In the genomic region with DNA sequence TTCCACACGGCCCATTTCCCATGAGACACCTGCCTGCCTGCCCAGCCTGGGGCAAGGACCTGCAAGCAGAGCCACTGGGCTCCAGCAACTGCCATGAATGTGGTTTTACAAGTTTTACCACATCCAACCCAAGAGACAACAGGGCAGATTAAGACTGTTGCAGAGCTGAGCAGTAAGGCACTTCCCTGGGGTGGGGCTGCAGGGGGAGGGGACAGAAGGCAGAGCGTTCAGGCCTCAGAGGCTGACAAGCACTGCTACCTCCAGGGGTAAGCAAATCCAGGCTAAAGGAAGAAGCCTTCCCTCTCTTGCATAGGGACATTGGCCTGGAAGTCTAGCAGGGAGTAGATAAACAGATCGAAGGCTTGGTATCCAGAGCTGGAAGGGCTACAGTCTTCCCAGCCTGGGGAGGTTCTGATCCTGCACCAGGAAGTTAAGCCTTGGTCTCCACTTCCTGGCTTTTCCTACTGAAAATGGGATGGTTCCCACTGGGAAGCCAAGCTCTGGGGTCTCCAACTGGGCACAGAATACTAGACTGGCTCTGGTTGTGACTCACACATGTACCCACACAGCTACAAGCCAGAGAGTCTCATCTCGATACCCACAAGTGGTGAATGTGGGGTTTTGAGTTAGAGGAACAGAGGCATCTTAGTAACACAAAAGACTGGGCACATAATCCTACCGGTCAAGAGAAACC, we compare ENCODE assay signal across 9 mouse cellular contexts. TPM values are rescaled to one million over a fixed set of nuclear protein-coding genes. Genes with fewer than 3 reads are reported as not detected.
DNase-seq lines count a peak whose midpoint lies in the region; ATAC-seq and TF ChIP-seq lines count a peak whose summit lies in the region.
"Had no signal": no experiment of that assay in that cellular context is flagged by ENCODE, and none has a peak within 500 bp of the region (broad histone marks: within the 10 kb centered on the region; RNA-seq: fewer than 3 reads in every experiment).

No protein-coding gene starts in this region.

- peaks cover 73% of the 10 kb centered on the region for H3K4me1 ChIP-seq in E14TG2a.4 (replicated peaks; ENCODE audit: low read depth, low read length)
- H3K4me1 ChIP-seq in forebrain, embryonic 14.5 days (ENCODE audit: control insufficient read depth, insufficient read depth, low read length): peaks cover 25% of the 10 kb centered on the region
- peaks cover 23% of the 10 kb centered on the region for H3K4me1 ChIP-seq in kidney, postnatal 0 days (replicated peaks; ENCODE audit: insufficient read depth, low read length)
- H3K4me1 ChIP-seq in stomach, embryonic 16.5 days (ENCODE audit: control insufficient read depth, insufficient read depth, low read length): peaks cover 32% of the 10 kb centered on the region

- peaks cover 58% of the 10 kb centered on the region for H3K36me3 ChIP-seq in E14TG2a.4 (ENCODE audit: insufficient read depth, low read length)
- peaks cover 26% of the 10 kb centered on the region for H3K36me3 ChIP-seq in forebrain, embryonic 14.5 days (ENCODE audit: control insufficient read depth, insufficient read depth, low read length)
- H3K36me3 ChIP-seq in kidney, postnatal 0 days (ENCODE audit: insufficient read depth, low read length): peaks cover 23% of the 10 kb centered on the region; the same call in 1 of the 2 replicates
- 0 out of 2 replicates have a peak, but pooled peaks cover 3% of the 10 kb centered on the region for H3K36me3 ChIP-seq in stomach, embryonic 16.5 days (ENCODE audit: control insufficient read depth, insufficient read depth, low read length)

- WGBS in forebrain, embryonic 14.5 days: 38% methylated on average over 5 of the region's 5 CpGs
- WGBS in kidney, postnatal 0 days: 11% methylated on average over 5 of the region's 5 CpGs
- 12% methylated on average over 5 of the region's 5 CpGs for WGBS in stomach, embryonic 16.5 days

- no peak for ATAC-seq in forebrain, embryonic 14.5 days
- no peak; the same call in 1 of the 2 replicates for ATAC-seq in kidney, postnatal 0 days (replicated peaks; ENCODE audit: low FRiP score, low read depth)
- peak; percentile 27 for ATAC-seq in stomach, embryonic 16.5 days (ENCODE audit: insufficient read depth, low FRiP score)

- peak overlapping the region; percentile 94 for H3K4me3 ChIP-seq in E14TG2a.4 (replicated peaks; ENCODE audit: low read length)
- H3K4me3 ChIP-seq in forebrain, embryonic 14.5 days (ENCODE audit: low read depth, low read length): peak overlapping the region; percentile 85
- peak overlapping the region; percentile 89 for H3K4me3 ChIP-seq in kidney, postnatal 0 days (replicated peaks; ENCODE audit: low read depth, low read length)
- H3K4me3 ChIP-seq in stomach, embryonic 16.5 days (replicated peaks; ENCODE audit: low read length): peak overlapping the region; percentile 89

- H3K4me2 ChIP-seq in forebrain, embryonic 14.5 days (ENCODE audit: low read length): peak overlapping the region; percentile 89
- peak overlapping the region; percentile 89 for H3K4me2 ChIP-seq in kidney, postnatal 0 days (ENCODE audit: low read length)
- H3K4me2 ChIP-seq in stomach, embryonic 16.5 days (ENCODE audit: low read depth, low read length): peak overlapping the region; percentile 81

- no peak for TF ChIP-seq CTCF in E14TG2a.4 (conservative IDR thresholded peaks at IDR 0.05; ENCODE audit: low read length)
- TF ChIP-seq CTCF in kidney, postnatal 0 days (IDR thresholded peaks at IDR 0.05; ENCODE audit: low read depth): no peak

- H3K9me3 ChIP-seq in E14TG2a.4 (ENCODE audit: low read length): no peaks in the 10 kb centered on the region
- no peaks in the 10 kb centered on the region for H3K9me3 ChIP-seq in forebrain, embryonic 14.5 days (replicated peaks; ENCODE audit: control insufficient read depth, low read length)
- H3K9me3 ChIP-seq in kidney, postnatal 0 days (replicated peaks; ENCODE audit: low read length): no peaks in the 10 kb centered on the region
- no peaks in the 10 kb centered on the region for H3K9me3 ChIP-seq in stomach, embryonic 16.5 days (replicated peaks; ENCODE audit: control insufficient read depth, low read length)

- no peaks in the 10 kb centered on the region for H3K27me3 ChIP-seq in E14TG2a.4 (ENCODE audit: insufficient read depth, low read length)
- H3K27me3 ChIP-seq in forebrain, embryonic 14.5 days (replicated peaks; ENCODE audit: control insufficient read depth, insufficient read depth, low read length): no peaks in the 10 kb centered on the region
- H3K27me3 ChIP-seq in kidney, postnatal 0 days (ENCODE audit: insufficient read depth, low read length): no peaks in the 10 kb centered on the region
- H3K27me3 ChIP-seq in stomach, embryonic 16.5 days (ENCODE audit: control insufficient read depth, insufficient read depth, low read length): no peaks in the 10 kb centered on the region
- H3K27me3 ChIP-seq: Patski had no signal

- peak; percentile 43 for DNase-seq in adrenal gland, postnatal 14 days
- DNase-seq in adrenal gland, postnatal 25 days: no peak
- no peak for DNase-seq in forebrain, embryonic 14.5 days (ENCODE audit: low spot score)
- DNase-seq in kidney, postnatal 0 days (ENCODE audit: low spot score): no peak
- DNase-seq in lung, postnatal 4 days: peak; percentile 61 to 75
- DNase-seq in layer of hippocampus, adult 18-20 months (ENCODE audit: low spot score in 2 of 2): no peak

- H3K9ac ChIP-seq in forebrain, embryonic 14.5 days (ENCODE audit: low read length): peak overlapping the region; percentile 80
- peak overlapping the region; percentile 94 for H3K9ac ChIP-seq in kidney, postnatal 0 days (ENCODE audit: low read depth, low read length)
- peak overlapping the region; percentile 93 for H3K9ac ChIP-seq in stomach, embryonic 16.5 days (ENCODE audit: low read length)

- H3K27ac ChIP-seq in forebrain, embryonic 14.5 days (ENCODE audit: low read depth, low read length): no peak overlapping the region
- peak overlapping the region; percentile 100 for H3K27ac ChIP-seq in kidney, postnatal 0 days
- H3K27ac ChIP-seq in stomach, embryonic 16.5 days (ENCODE audit: low read length): peak overlapping the region; percentile 100

RNA-seq across cellular contexts. Expression of a gene that starts 1.8 kb away (rescaled TPM):
- total RNA-seq in adrenal gland, postnatal 14 days (2021): 36.9 and 40.8 TPM in 2 replicates
- 41.3 and 44.3 TPM in 2 replicates for total RNA-seq in adrenal gland, postnatal 25 days (2021)
- 37.9 and 44.4 TPM in 2 replicates for polyA plus RNA-seq in forebrain, embryonic 14.5 days (2014; fragmentation: Nextera tagmentation; extraction: Ambion mirVana)
- 39.4 and 41.5 TPM in 2 replicates for polyA plus RNA-seq in kidney, postnatal 0 days (2015; fragmentation: Nextera tagmentation; extraction: Ambion mirVana)
- polyA plus RNA-seq in stomach, embryonic 16.5 days (2015; fragmentation: Nextera tagmentation; extraction: Ambion mirVana): 31.5 and 36.3 TPM in 2 replicates
- total RNA-seq in layer of hippocampus, adult 18-20 months (2021): 10 to 100 TPM; 96.1 to 98.1 TPM

RNA-seq across cellular contexts. Expression of a gene that starts 7.7 kb away (rescaled TPM):
- total RNA-seq in adrenal gland, postnatal 14 days (2021): 86.3 and 87.7 TPM in 2 replicates
- total RNA-seq in adrenal gland, postnatal 25 days (2021): 75.1 and 85.4 TPM in 2 replicates
- 85.3 and 93.0 TPM in 2 replicates for polyA plus RNA-seq in forebrain, embryonic 14.5 days (2014; fragmentation: Nextera tagmentation; extraction: Ambion mirVana)
- 85.9 and 99.0 TPM in 2 replicates for polyA plus RNA-seq in kidney, postnatal 0 days (2015; fragmentation: Nextera tagmentation; extraction: Ambion mirVana)
- 81.1 and 87.7 TPM in 2 replicates for polyA plus RNA-seq in stomach, embryonic 16.5 days (2015; fragmentation: Nextera tagmentation; extraction: Ambion mirVana)
- total RNA-seq in layer of hippocampus, adult 18-20 months (2021): 100 to 1,000 TPM; 214 to 215 TPM

RNA-seq across cellular contexts. Expression of a gene that starts 43.1 kb away (rescaled TPM):
- not detected in 2 replicates for total RNA-seq in adrenal gland, postnatal 14 days (2021)
- total RNA-seq in adrenal gland, postnatal 25 days (2021): not detected in 2 replicates
- polyA plus RNA-seq in forebrain, embryonic 14.5 days (2014; fragmentation: Nextera tagmentation; extraction: Ambion mirVana): 0.14 TPM in 2 replicates
- 0.14 TPM in 1 of 2 replicates, not detected in the other for polyA plus RNA-seq in kidney, postnatal 0 days (2015; fragmentation: Nextera tagmentation; extraction: Ambion mirVana)
- 0.27 and 0.47 TPM in 2 replicates for polyA plus RNA-seq in stomach, embryonic 16.5 days (2015; fragmentation: Nextera tagmentation; extraction: Ambion mirVana)
- not detected for total RNA-seq in layer of hippocampus, adult 18-20 months (2021)

Comparison
In these comparisons a context has a peak if more than half of its experiments do, and no peak if none do; other contexts are left out.
1. DNase-seq: peak in adrenal gland, postnatal 14 days (single experiment) and lung, postnatal 4 days (2 of 2); none in adrenal gland, postnatal 25 days (single experiment), forebrain, embryonic 14.5 days (single experiment), kidney, postnatal 0 days (single experiment) and layer of hippocampus, adult 18-20 months (0 of 2).
2. Peak in every context shown above with its lines, with median percentiles within 50 percentile points of each other: H3K4me3 ChIP-seq, H3K4me2 ChIP-seq and H3K9ac ChIP-seq.